Mouse (Mus musculus) intestine, embryonic 15.5 days (tissue): ENCODE results near the gene Aldh8a1. TPM values are rescaled to one million over a fixed set of nuclear protein-coding genes. Genes with fewer than 3 reads are reported as not detected.

ENCODE experiments used
- ATAC-seq: fragments of 200-750 bp; cut with Nextera tagmentation; 2 replicates; pipeline ENCODE4 v1.8.0; 2017; ENCODE audit warnings: moderate TSS enrichment, moderate library complexity
- H3K27ac ChIP-seq: fragments of 300-500 bp; sonication (generic); 2 replicates; pipeline ENCODE4 v1.5.1; 2015; ENCODE audit warnings: mild to moderate bottlenecking, inconsistent platforms
- H3K27me3 ChIP-seq: fragments of 300-500 bp; sonication (generic); replicated peaks from 2 replicates; pipeline ENCODE4 v1.6.1; 2015; ENCODE audit warnings: inconsistent platforms
- H3K36me3 ChIP-seq: fragments of 300-500 bp; sonication (generic); 2 replicates; pipeline ENCODE4 v1.6.1; 2015; ENCODE audit warnings: inconsistent platforms
- H3K4me1 ChIP-seq: fragments of 300-500 bp; sonication (generic); replicated peaks from 2 replicates; pipeline ENCODE4 v1.6.1; 2015; ENCODE audit warnings: inconsistent platforms
- H3K4me2 ChIP-seq: fragments of 300-500 bp; sonication (generic); replicated peaks from 2 replicates; pipeline ENCODE4 v1.6.1; 2015; ENCODE audit warnings: mild to moderate bottlenecking, inconsistent platforms
- H3K4me3 ChIP-seq: fragments of 300-500 bp; sonication (generic); replicated peaks from 2 replicates; pipeline ENCODE4 v1.5.1; 2015; ENCODE audit warnings: inconsistent platforms
- H3K9ac ChIP-seq: fragments of 300-500 bp; sonication (generic); 2 replicates; pipeline ENCODE4 v1.6.1; 2015; ENCODE audit warnings: inconsistent platforms
- H3K9me3 ChIP-seq: fragments of 300-500 bp; sonication (generic); 2 replicates; pipeline ENCODE4 v1.6.1; 2016; ENCODE audit warnings: inconsistent platforms
- WGBS: fragments of 180-500 bp; shearing (Covaris S2); methylation state at CpG from one replicate; pipeline ENCODE4 v1.1.7; 2015; 5-methylcytosine and 5-hydroxymethylcytosine counted together
- polyA plus RNA-seq: library from polyadenylated mRNA; unstranded; fragments of >200 nt; fragmentation: Nextera tagmentation; extraction: Ambion mirVana; gene quantifications from 2 replicates; pipeline ENCODE4 v1.2.1, GENCODE M21; 2015

The Aldh8a1 gene
- polyA plus RNA-seq, 1 experiment from 2014 or later: 0.33 TPM

GRCm38 (mm10) chr10:21351766-21352165 is 25.3 kb upstream of the Aldh8a1 start:
- Histone ChIP-seq H3K27me3 (no peaks in the 10 kb centered on the region), H3K4me2 (no peak overlapping the region), H3K4me3 (no peak overlapping the region), H3K9ac (no peak overlapping the region), H3K4me1 (no peaks in the 10 kb centered on the region), H3K27ac (no peak overlapping the region), H3K9me3 (no peaks in the 10 kb centered on the region), H3K36me3 (peaks cover 7% of the 10 kb centered on the region)
- ATAC-seq: no peak
- 87% methylated on average over 12 of the region's 12 CpGs for WGBS

GRCm38 (mm10) chr10:21353890-21354289 is 23.2 kb upstream of the Aldh8a1 start:
- H3K9ac ChIP-seq: no peak overlapping the region
- no peaks in the 10 kb centered on the region for H3K27me3 ChIP-seq
- 68% methylated on average over 5 of the region's 5 CpGs for WGBS
- no peak for ATAC-seq
- no peak overlapping the region for H3K4me2 ChIP-seq
- no peak overlapping the region for H3K4me3 ChIP-seq
- H3K9me3 ChIP-seq: no peaks in the 10 kb centered on the region
- H3K36me3 ChIP-seq: peaks cover 7% of the 10 kb centered on the region
- H3K27ac ChIP-seq: no peak overlapping the region
- H3K4me1 ChIP-seq: no peaks in the 10 kb centered on the region

GRCm38 (mm10) chr10:21354506-21354905 is 22.6 kb upstream of the Aldh8a1 start:
- H3K36me3 ChIP-seq: peaks cover 7% of the 10 kb centered on the region
- H3K4me2 ChIP-seq: no peak overlapping the region
- H3K4me3 ChIP-seq: no peak overlapping the region
- 92% methylated on average over 7 of the region's 7 CpGs for WGBS
- no peaks in the 10 kb centered on the region for H3K27me3 ChIP-seq
- no peak overlapping the region for H3K9ac ChIP-seq
- no peaks in the 10 kb centered on the region for H3K4me1 ChIP-seq
- ATAC-seq: no peak
- H3K9me3 ChIP-seq: no peaks in the 10 kb centered on the region
- no peak overlapping the region for H3K27ac ChIP-seq

- H3K36me3 ChIP-seq: peaks cover 6% of the 10 kb centered on the region; the same call in 1 of the 2 replicates
- H3K27ac ChIP-seq: no peak overlapping the region
- no peaks in the 10 kb centered on the region for H3K27me3 ChIP-seq
- H3K4me3 ChIP-seq: no peak overlapping the region
- H3K9me3 ChIP-seq: no peaks in the 10 kb centered on the region
- WGBS: 89% methylated on average over 8 of the region's 8 CpGs
- H3K4me2 ChIP-seq: no peak overlapping the region
- no peak for ATAC-seq
- H3K9ac ChIP-seq: no peak overlapping the region
- no peaks in the 10 kb centered on the region for H3K4me1 ChIP-seq
Observed at GRCm38 (mm10) chr10:21357986-21358385, 19.1 kb upstream of the Aldh8a1 start.

GRCm38 (mm10) chr10:21359086-21359485 is 18.0 kb upstream of the Aldh8a1 start:
- 87% methylated on average over 4 of the region's 4 CpGs for WGBS

GRCm38 (mm10) chr10:21361871-21362270 is 15.2 kb upstream of the Aldh8a1 start:
- Histone ChIP-seq H3K4me1 (no peaks in the 10 kb centered on the region), H3K9ac (no peak overlapping the region), H3K27ac (no peak overlapping the region), H3K9me3 (no peaks in the 10 kb centered on the region), H3K36me3 (peaks cover 6% of the 10 kb centered on the region; the same call in 1 of the 2 replicates), H3K4me2 (no peak overlapping the region), H3K4me3 (no peak overlapping the region), H3K27me3 (no peaks in the 10 kb centered on the region)
- ATAC-seq: no peak
- WGBS: 72% methylated on average over 7 of the region's 7 CpGs

More at GRCm38 (mm10) chr10:21359086-21359485, 18.0 kb upstream of the Aldh8a1 start:
- no peaks in the 10 kb centered on the region for H3K27me3 ChIP-seq
- H3K4me3 ChIP-seq: no peak overlapping the region
- H3K27ac ChIP-seq: no peak overlapping the region
- H3K36me3 ChIP-seq: peaks cover 6% of the 10 kb centered on the region; the same call in 1 of the 2 replicates
- no peak overlapping the region for H3K4me2 ChIP-seq
- H3K9me3 ChIP-seq: no peaks in the 10 kb centered on the region
- H3K9ac ChIP-seq: no peak overlapping the region
- H3K4me1 ChIP-seq: no peaks in the 10 kb centered on the region
- no peak for ATAC-seq

- no peak overlapping the region for H3K9ac ChIP-seq
- ATAC-seq: no peak
- WGBS: 90% methylated on average over 4 of the region's 4 CpGs
- no peaks in the 10 kb centered on the region for H3K4me1 ChIP-seq
- H3K4me2 ChIP-seq: no peak overlapping the region
- no peak overlapping the region for H3K4me3 ChIP-seq
- H3K27ac ChIP-seq: no peak overlapping the region
- H3K36me3 ChIP-seq: peaks cover 8% of the 10 kb centered on the region; the same call in 1 of the 2 replicates
- H3K9me3 ChIP-seq: no peaks in the 10 kb centered on the region
- no peaks in the 10 kb centered on the region for H3K27me3 ChIP-seq
Observed at GRCm38 (mm10) chr10:21363297-21363696, 13.8 kb upstream of the Aldh8a1 start.

- no peaks in the 10 kb centered on the region for H3K4me1 ChIP-seq
- peaks cover 10% of the 10 kb centered on the region; the same call in 1 of the 2 replicates for H3K36me3 ChIP-seq
- no peak overlapping the region for H3K4me3 ChIP-seq
- WGBS: 87% methylated on average over 7 of the region's 7 CpGs
- H3K4me2 ChIP-seq: no peak overlapping the region
- H3K9me3 ChIP-seq: no peaks in the 10 kb centered on the region
- no peak overlapping the region for H3K9ac ChIP-seq
- ATAC-seq: no peak
- H3K27ac ChIP-seq: no peak overlapping the region
- no peaks in the 10 kb centered on the region for H3K27me3 ChIP-seq
Observed at GRCm38 (mm10) chr10:21364946-21365345, 12.1 kb upstream of the Aldh8a1 start.

GRCm38 (mm10) chr10:21365897-21366296 is 11.2 kb upstream of the Aldh8a1 start:
- Histone ChIP-seq H3K27ac (no peak overlapping the region), H3K27me3 (no peaks in the 10 kb centered on the region), H3K4me1 (no peaks in the 10 kb centered on the region), H3K4me2 (no peak overlapping the region), H3K4me3 (no peak overlapping the region), H3K9ac (no peak overlapping the region), H3K9me3 (no peaks in the 10 kb centered on the region), H3K36me3 (peaks cover 11% of the 10 kb centered on the region; the same call in 1 of the 2 replicates)
- 77% methylated on average over 4 of the region's 4 CpGs for whole genome bisulfite sequencing
- no peak for ATAC-seq

GRCm38 (mm10) chr10:21366471-21366870 is 10.6 kb upstream of the Aldh8a1 start:
- no peak overlapping the region for H3K9ac ChIP-seq
- H3K4me1 ChIP-seq: no peaks in the 10 kb centered on the region
- H3K4me2 ChIP-seq: no peak overlapping the region
- H3K4me3 ChIP-seq: no peak overlapping the region
- 77% methylated on average over 3 of the region's 3 CpGs for WGBS
- H3K27ac ChIP-seq: no peak overlapping the region
- no peak for ATAC-seq
- peaks cover 11% of the 10 kb centered on the region; the same call in 1 of the 2 replicates for H3K36me3 ChIP-seq
- no peaks in the 10 kb centered on the region for H3K27me3 ChIP-seq
- H3K9me3 ChIP-seq: no peaks in the 10 kb centered on the region

GRCm38 (mm10) chr10:21367481-21367880 is 9.6 kb upstream of the Aldh8a1 start:
- no peak for ATAC-seq
- no peaks in the 10 kb centered on the region for H3K27me3 ChIP-seq
- H3K4me3 ChIP-seq: no peak overlapping the region
- no peaks in the 10 kb centered on the region for H3K4me1 ChIP-seq
- peaks cover 8% of the 10 kb centered on the region; the same call in 1 of the 2 replicates for H3K36me3 ChIP-seq
- WGBS: 93% methylated on average over 9 of the region's 9 CpGs
- no peak overlapping the region for H3K4me2 ChIP-seq
- no peaks in the 10 kb centered on the region for H3K9me3 ChIP-seq
- H3K9ac ChIP-seq: no peak overlapping the region
- H3K27ac ChIP-seq: no peak overlapping the region

GRCm38 (mm10) chr10:21369586-21369985 is 7.5 kb upstream of the Aldh8a1 start:
- no peak overlapping the region for H3K4me3 ChIP-seq
- H3K4me1 ChIP-seq: no peaks in the 10 kb centered on the region
- no peaks in the 10 kb centered on the region for H3K27me3 ChIP-seq
- H3K9ac ChIP-seq: no peak overlapping the region
- no peaks in the 10 kb centered on the region for H3K9me3 ChIP-seq
- peaks cover 8% of the 10 kb centered on the region; the same call in 1 of the 2 replicates for H3K36me3 ChIP-seq
- H3K27ac ChIP-seq: no peak overlapping the region
- 84% methylated on average over 2 of the region's 2 CpGs for WGBS
- no peak for ATAC-seq
- H3K4me2 ChIP-seq: no peak overlapping the region

- Histone ChIP-seq H3K9me3 (no peaks in the 10 kb centered on the region), H3K27me3 (no peaks in the 10 kb centered on the region), H3K4me3 (no peak overlapping the region), H3K4me1 (no peaks in the 10 kb centered on the region), H3K36me3 (peaks cover 5% of the 10 kb centered on the region; the same call in 1 of the 2 replicates), H3K9ac (no peak overlapping the region), H3K4me2 (no peak overlapping the region), H3K27ac (no peak overlapping the region)
- no peak for ATAC-seq
- 88% methylated on average over 6 of the region's 6 CpGs for WGBS
Observed at GRCm38 (mm10) chr10:21372271-21372670, 4.8 kb upstream of the Aldh8a1 start.
